Mouse (Mus musculus): ENCODE data around the gene Gzme. TPM values are rescaled to one million over a fixed set of nuclear protein-coding genes. Genes with fewer than 3 reads are reported as not detected.
"Not testable (repeated sequence)": the region's sequence is repeated elsewhere in the genome, so short reads cannot be mapped to it uniquely, and the experiment has no call there.

Gzme gene
- polyA plus RNA-seq, 1 experiment from 2014 or later, result not detected

GRCm38 (mm10) chr14:56123516-56123915 lies 3.1 kb upstream of the Gzme start:
- 89% methylated on average over 3 of the region's 3 CpGs for WGBS
- no peak for DNase-seq (ENCODE audit: low spot score)
- ATAC-seq (replicated peaks; ENCODE audit: insufficient number of reproducible peaks, low FRiP score, low TSS enrichment, low read depth), result no peak

GRCm38 (mm10) chr14:56115531-56116310 lies 4.7 kb downstream of the Gzme start:
- H3K9ac ChIP-seq (replicated peaks; ENCODE audit: low read length); H3K4me1 ChIP-seq (ENCODE audit: control insufficient read depth, insufficient read depth, low read length); H3K36me3 ChIP-seq (replicated peaks; ENCODE audit: control insufficient read depth, insufficient read depth, low read depth, low read length); H3K9me3 ChIP-seq (replicated peaks; ENCODE audit: control insufficient read depth, low read length); DNase-seq (ENCODE audit: low spot score); H3K27me3 ChIP-seq (ENCODE audit: control insufficient read depth, insufficient read depth, low read length); H3K4me2 ChIP-seq (ENCODE audit: low read depth, low read length); H3K27ac ChIP-seq (replicated peaks; ENCODE audit: low read depth, low read length); H3K4me3 ChIP-seq (ENCODE audit: low read depth, low read length); ATAC-seq (replicated peaks; ENCODE audit: insufficient number of reproducible peaks, low FRiP score, low TSS enrichment, low read depth): not testable (repeated sequence)
- WGBS, result 91% methylated on average over 33 of the region's 33 CpGs

More at GRCm38 (mm10) chr14:56123516-56123915, 3.1 kb upstream of the Gzme start:
- Histone ChIP-seq H3K9ac (replicated peaks; ENCODE audit: low read length) (no peak overlapping the region), H3K4me2 (ENCODE audit: low read depth, low read length) (no peak overlapping the region), H3K9me3 (replicated peaks; ENCODE audit: control insufficient read depth, low read length) (no peaks in the 10 kb centered on the region), H3K27ac (replicated peaks; ENCODE audit: low read depth, low read length) (no peak overlapping the region), H3K4me3 (ENCODE audit: low read depth, low read length) (no peak overlapping the region), H3K36me3 (replicated peaks; ENCODE audit: control insufficient read depth, insufficient read depth, low read depth, low read length) (no peaks in the 10 kb centered on the region), H3K4me1 (ENCODE audit: control insufficient read depth, insufficient read depth, low read length) (no peaks in the 10 kb centered on the region), H3K27me3 (ENCODE audit: control insufficient read depth, insufficient read depth, low read length) (no peaks in the 10 kb centered on the region)

GRCm38 (mm10) chr14:56105447-56106180 lies 14.8 kb downstream of the Gzme start:
- ATAC-seq (replicated peaks; ENCODE audit: insufficient number of reproducible peaks, low FRiP score, low TSS enrichment, low read depth) (no peak), DNase-seq (ENCODE audit: low spot score) (no peak)
- no peak overlapping the region for H3K9ac ChIP-seq (replicated peaks; ENCODE audit: low read length)
- no peaks in the 10 kb centered on the region for H3K4me1 ChIP-seq (ENCODE audit: control insufficient read depth, insufficient read depth, low read length)
- no peak overlapping the region for H3K27ac ChIP-seq (replicated peaks; ENCODE audit: low read depth, low read length)
- no peaks in the 10 kb centered on the region; the same call in 1 of the 2 replicates for H3K9me3 ChIP-seq (replicated peaks; ENCODE audit: control insufficient read depth, low read length)
- 83% methylated on average over 13 of the region's 13 CpGs for WGBS
- no peak overlapping the region for H3K4me2 ChIP-seq (ENCODE audit: low read depth, low read length)
- H3K27me3 ChIP-seq (ENCODE audit: control insufficient read depth, insufficient read depth, low read length), result no peaks in the 10 kb centered on the region
- H3K36me3 ChIP-seq (replicated peaks; ENCODE audit: control insufficient read depth, insufficient read depth, low read depth, low read length), result no peaks in the 10 kb centered on the region
- no peak overlapping the region for H3K4me3 ChIP-seq (ENCODE audit: low read depth, low read length)

GRCm38 (mm10) chr14:56105016-56105415 lies 15.4 kb downstream of the Gzme start:
- Histone ChIP-seq H3K36me3 (replicated peaks; ENCODE audit: control insufficient read depth, insufficient read depth, low read depth, low read length) (no peaks in the 10 kb centered on the region), H3K9me3 (replicated peaks; ENCODE audit: control insufficient read depth, low read length) (no peaks in the 10 kb centered on the region; the same call in 1 of the 2 replicates), H3K4me2 (ENCODE audit: low read depth, low read length) (no peak overlapping the region), H3K27me3 (ENCODE audit: control insufficient read depth, insufficient read depth, low read length) (no peaks in the 10 kb centered on the region), H3K9ac (replicated peaks; ENCODE audit: low read length) (no peak overlapping the region), H3K4me1 (ENCODE audit: control insufficient read depth, insufficient read depth, low read length) (no peaks in the 10 kb centered on the region), H3K27ac (replicated peaks; ENCODE audit: low read depth, low read length) (no peak overlapping the region), H3K4me3 (ENCODE audit: low read depth, low read length) (no peak overlapping the region)
- 86% methylated on average over 5 of the region's 5 CpGs for WGBS
- no peak for DNase-seq (ENCODE audit: low spot score)
- no peak for ATAC-seq (replicated peaks; ENCODE audit: insufficient number of reproducible peaks, low FRiP score, low TSS enrichment, low read depth)

- no peaks in the 10 kb centered on the region for H3K27me3 ChIP-seq (ENCODE audit: control insufficient read depth, insufficient read depth, low read length)
- no peaks in the 10 kb centered on the region; the same call in 1 of the 2 replicates for H3K9me3 ChIP-seq (replicated peaks; ENCODE audit: control insufficient read depth, low read length)
- H3K4me2 ChIP-seq (ENCODE audit: low read depth, low read length), result no peak overlapping the region
- H3K4me3 ChIP-seq (ENCODE audit: low read depth, low read length), result no peak overlapping the region
- no peak overlapping the region for H3K27ac ChIP-seq (replicated peaks; ENCODE audit: low read depth, low read length)
- 70% methylated on average over 3 of the region's 3 CpGs for WGBS
- H3K9ac ChIP-seq (replicated peaks; ENCODE audit: low read length), result no peak overlapping the region
- ATAC-seq (replicated peaks; ENCODE audit: insufficient number of reproducible peaks, low FRiP score, low TSS enrichment, low read depth), result no peak
- H3K36me3 ChIP-seq (replicated peaks; ENCODE audit: control insufficient read depth, insufficient read depth, low read depth, low read length), result no peaks in the 10 kb centered on the region
- no peak for DNase-seq (ENCODE audit: low spot score)
- no peaks in the 10 kb centered on the region for H3K4me1 ChIP-seq (ENCODE audit: control insufficient read depth, insufficient read depth, low read length)
Measured at GRCm38 (mm10) chr14:56103452-56103851, 17.0 kb downstream of the Gzme start.

GRCm38 (mm10) chr14:56102386-56102785 lies 18.0 kb downstream of the Gzme start, which contains the start of gene Ctsg:
TSS of gene Ctsg (minus strand) at chr14:56102574.
- H3K27me3 ChIP-seq (ENCODE audit: control insufficient read depth, insufficient read depth, low read length), result no peaks in the 10 kb centered on the region
- no peaks in the 10 kb centered on the region for H3K36me3 ChIP-seq (replicated peaks; ENCODE audit: control insufficient read depth, insufficient read depth, low read depth, low read length)
- H3K9me3 ChIP-seq (replicated peaks; ENCODE audit: control insufficient read depth, low read length), result no peaks in the 10 kb centered on the region; the same call in 1 of the 2 replicates
- WGBS, result 78% methylated on average over 10 of the region's 10 CpGs
- no peak within 1 kb of the TSS for H3K27ac ChIP-seq (replicated peaks; ENCODE audit: low read depth, low read length)
- no peak within 1 kb of the TSS for H3K4me3 ChIP-seq (ENCODE audit: low read depth, low read length)
- DNase-seq (ENCODE audit: low spot score), result no peak
- H3K4me1 ChIP-seq (ENCODE audit: control insufficient read depth, insufficient read depth, low read length), result no peaks in the 10 kb centered on the region
- no peak for ATAC-seq (replicated peaks; ENCODE audit: insufficient number of reproducible peaks, low FRiP score, low TSS enrichment, low read depth)
- no peak within 1 kb of the TSS for H3K9ac ChIP-seq (replicated peaks; ENCODE audit: low read length)
- H3K4me2 ChIP-seq (ENCODE audit: low read depth, low read length), result no peak within 1 kb of the TSS

GRCm38 (mm10) chr14:56098940-56099339 lies 21.5 kb downstream of the Gzme start:
- Histone ChIP-seq H3K36me3 (replicated peaks; ENCODE audit: control insufficient read depth, insufficient read depth, low read depth, low read length) (no peaks in the 10 kb centered on the region), H3K27me3 (ENCODE audit: control insufficient read depth, insufficient read depth, low read length) (no peaks in the 10 kb centered on the region), H3K9ac (replicated peaks; ENCODE audit: low read length) (no peak overlapping the region), H3K4me3 (ENCODE audit: low read depth, low read length) (no peak overlapping the region), H3K27ac (replicated peaks; ENCODE audit: low read depth, low read length) (no peak overlapping the region), H3K9me3 (replicated peaks; ENCODE audit: control insufficient read depth, low read length) (no peaks in the 10 kb centered on the region; the same call in 1 of the 2 replicates), H3K4me2 (ENCODE audit: low read depth, low read length) (no peak overlapping the region), H3K4me1 (ENCODE audit: control insufficient read depth, insufficient read depth, low read length) (no peaks in the 10 kb centered on the region)
- DNase-seq (ENCODE audit: low spot score) (peak; percentile 35), ATAC-seq (replicated peaks; ENCODE audit: insufficient number of reproducible peaks, low FRiP score, low TSS enrichment, low read depth) (no peak)
- 72% methylated on average over 4 of the region's 4 CpGs for WGBS

GRCm38 (mm10) chr14:56097597-56097996 lies 22.8 kb downstream of the Gzme start:
- Histone ChIP-seq H3K36me3 (replicated peaks; ENCODE audit: control insufficient read depth, insufficient read depth, low read depth, low read length) (no peaks in the 10 kb centered on the region), H3K4me3 (ENCODE audit: low read depth, low read length) (no peak overlapping the region), H3K9ac (replicated peaks; ENCODE audit: low read length) (no peak overlapping the region), H3K27me3 (ENCODE audit: control insufficient read depth, insufficient read depth, low read length) (no peaks in the 10 kb centered on the region), H3K4me1 (ENCODE audit: control insufficient read depth, insufficient read depth, low read length) (no peaks in the 10 kb centered on the region), H3K9me3 (replicated peaks; ENCODE audit: control insufficient read depth, low read length) (no peaks in the 10 kb centered on the region; the same call in 1 of the 2 replicates), H3K4me2 (ENCODE audit: low read depth, low read length) (no peak overlapping the region), H3K27ac (replicated peaks; ENCODE audit: low read depth, low read length) (no peak overlapping the region)
- ATAC-seq (replicated peaks; ENCODE audit: insufficient number of reproducible peaks, low FRiP score, low TSS enrichment, low read depth) (no peak), DNase-seq (ENCODE audit: low spot score) (no peak)
- WGBS, result 86% methylated on average over 1 of the region's 1 CpGs
